Comparison of ENCODE assay signal across 11 mouse cellular contexts in the genomic region with DNA sequence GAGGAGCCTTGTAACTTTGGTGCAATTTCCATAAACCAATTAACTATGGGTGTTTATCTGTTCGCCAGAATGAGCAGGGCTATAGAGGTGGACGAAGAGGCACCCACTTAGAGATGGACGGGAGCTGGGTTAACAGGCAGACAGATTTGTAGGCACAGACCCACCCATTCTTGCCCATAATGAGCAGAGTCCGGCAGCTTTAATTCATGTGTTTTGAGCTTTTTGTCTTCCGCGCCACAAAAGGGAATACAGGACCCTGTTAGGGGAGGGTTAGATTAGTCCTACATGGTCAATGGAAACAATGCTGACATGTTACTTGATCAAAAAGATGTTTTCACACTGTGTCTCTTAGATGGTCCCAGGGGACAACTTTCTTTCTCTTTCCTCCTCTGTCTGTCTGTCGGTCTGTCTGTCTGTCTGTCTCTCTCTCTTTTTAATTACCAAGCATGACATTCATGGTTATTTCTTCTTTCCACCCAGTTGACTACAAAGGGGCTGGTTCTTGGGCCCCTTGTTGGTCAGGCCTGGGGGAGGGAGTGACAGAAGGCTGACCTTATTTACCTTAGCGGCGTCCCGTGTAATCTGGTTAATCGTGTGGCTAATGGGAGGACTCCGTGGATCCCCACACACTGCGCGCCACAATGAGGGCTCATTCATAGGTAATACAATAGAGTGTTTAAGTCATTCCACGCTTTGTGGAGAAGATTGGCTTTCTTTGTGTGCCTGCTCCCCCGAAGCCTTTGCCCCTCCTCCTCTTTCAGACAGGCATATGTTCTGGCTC.
A peak's percentile ranks its signal among the peaks of the same experiment; 100 is the strongest.
DNase-seq lines count a peak whose midpoint lies in the region; ATAC-seq lines count a peak whose summit lies in the region.
"Had no signal": no experiment of that assay in that cellular context is flagged by ENCODE, and none has a peak within 500 bp of the region (broad histone marks: within the 10 kb centered on the region; RNA-seq: fewer than 3 reads in every experiment).

No protein-coding gene starts in this region.

- 0 out of 2 replicates have a peak, but pooled peaks cover 6% of the 10 kb centered on the region for H3K4me1 ChIP-seq in embryonic facial prominence, embryonic 15.5 days
- peaks cover 8% of the 10 kb centered on the region for H3K4me1 ChIP-seq in hindbrain, embryonic 15.5 days (replicated peaks)
- H3K4me1 ChIP-seq in neural tube, embryonic 12.5 days = peaks cover 7% of the 10 kb centered on the region; the same call in 1 of the 2 replicates
- H3K4me1 ChIP-seq: lung, embryonic 15.5 days had no signal

- WGBS in embryonic facial prominence, embryonic 15.5 days = 30% methylated on average over 16 of the region's 16 CpGs
- WGBS in hindbrain, embryonic 15.5 days = 11% methylated on average over 16 of the region's 16 CpGs
- 13% methylated on average over 16 of the region's 16 CpGs for WGBS in neural tube, embryonic 12.5 days

- H3K4me2 ChIP-seq in embryonic facial prominence, embryonic 15.5 days (replicated peaks) = peak overlapping the region; percentile 30; the same call in 1 of the 2 replicates
- peak overlapping the region; percentile 51 for H3K4me2 ChIP-seq in hindbrain, embryonic 15.5 days
- H3K4me2 ChIP-seq in neural tube, embryonic 12.5 days (replicated peaks) = peak overlapping the region; percentile 54
- H3K4me2 ChIP-seq: lung, embryonic 15.5 days had no signal

- H3K4me3 ChIP-seq in embryonic facial prominence, embryonic 15.5 days (replicated peaks) = 0 out of 2 replicates have a peak overlapping the region, but pooled peaks have one; percentile 14
- H3K4me3 ChIP-seq in hindbrain, embryonic 15.5 days = peak overlapping the region; percentile 16
- peak overlapping the region; percentile 18; the same call in 1 of the 2 replicates for H3K4me3 ChIP-seq in neural tube, embryonic 12.5 days
- H3K4me3 ChIP-seq: lung, embryonic 15.5 days had no signal

- no peak for ATAC-seq in embryonic facial prominence, embryonic 15.5 days (ENCODE audit: insufficient number of reproducible peaks, low FRiP score, low TSS enrichment, low read depth)
- peak; percentile 59; the same call in 1 of the 2 replicates for ATAC-seq in hindbrain, embryonic 15.5 days (ENCODE audit: low FRiP score, low read depth)
- peak; percentile 97 for ATAC-seq in neural tube, embryonic 12.5 days (ENCODE audit: low FRiP score, low read depth)

- no peak overlapping the region for H3K9ac ChIP-seq in embryonic facial prominence, embryonic 15.5 days
- no peak overlapping the region for H3K9ac ChIP-seq in hindbrain, embryonic 15.5 days
- no peak overlapping the region for H3K9ac ChIP-seq in neural tube, embryonic 12.5 days
- H3K9ac ChIP-seq: lung, embryonic 15.5 days had no signal

- H3K9me3 ChIP-seq in embryonic facial prominence, embryonic 15.5 days (replicated peaks) = no peaks in the 10 kb centered on the region
- no peaks in the 10 kb centered on the region for H3K9me3 ChIP-seq in hindbrain, embryonic 15.5 days
- H3K9me3 ChIP-seq in neural tube, embryonic 12.5 days = no peaks in the 10 kb centered on the region
- H3K9me3 ChIP-seq: lung, embryonic 15.5 days had no signal

- peak; percentile 82 for DNase-seq in embryo, embryonic 11 days
- no peak for DNase-seq in natural killer cell, adult 2 months (ENCODE audit: low spot score in 2 of 2)
- no peak for DNase-seq in gastrocnemius, postnatal 25 days
- no peak for DNase-seq in ovary, postnatal 36 days (ENCODE audit: low spot score)
- DNase-seq in layer of hippocampus, adult 8-10 months (ENCODE audit: low spot score in 2 of 2) = no peak
- DNase-seq: heart, adult 18-20 months; right cerebral cortex, postnatal 25 days had no signal

- H3K36me3 ChIP-seq in embryonic facial prominence, embryonic 15.5 days = no peaks in the 10 kb centered on the region
- H3K36me3 ChIP-seq in hindbrain, embryonic 15.5 days = no peaks in the 10 kb centered on the region
- H3K36me3 ChIP-seq in neural tube, embryonic 12.5 days = no peaks in the 10 kb centered on the region
- H3K36me3 ChIP-seq: lung, embryonic 15.5 days had no signal

- H3K27me3 ChIP-seq in embryonic facial prominence, embryonic 15.5 days = no peaks in the 10 kb centered on the region
- peaks cover 42% of the 10 kb centered on the region for H3K27me3 ChIP-seq in hindbrain, embryonic 15.5 days
- peaks cover 5% of the 10 kb centered on the region; the same call in 1 of the 2 replicates for H3K27me3 ChIP-seq in neural tube, embryonic 12.5 days (replicated peaks)
- H3K27me3 ChIP-seq: lung, embryonic 15.5 days had no signal

- H3K27ac ChIP-seq in embryonic facial prominence, embryonic 15.5 days (replicated peaks) = no peak overlapping the region
- H3K27ac ChIP-seq in hindbrain, embryonic 15.5 days (replicated peaks) = no peak overlapping the region
- H3K27ac ChIP-seq in neural tube, embryonic 12.5 days = no peak overlapping the region
- H3K27ac ChIP-seq: lung, embryonic 15.5 days had no signal
